In the genomic region with DNA sequence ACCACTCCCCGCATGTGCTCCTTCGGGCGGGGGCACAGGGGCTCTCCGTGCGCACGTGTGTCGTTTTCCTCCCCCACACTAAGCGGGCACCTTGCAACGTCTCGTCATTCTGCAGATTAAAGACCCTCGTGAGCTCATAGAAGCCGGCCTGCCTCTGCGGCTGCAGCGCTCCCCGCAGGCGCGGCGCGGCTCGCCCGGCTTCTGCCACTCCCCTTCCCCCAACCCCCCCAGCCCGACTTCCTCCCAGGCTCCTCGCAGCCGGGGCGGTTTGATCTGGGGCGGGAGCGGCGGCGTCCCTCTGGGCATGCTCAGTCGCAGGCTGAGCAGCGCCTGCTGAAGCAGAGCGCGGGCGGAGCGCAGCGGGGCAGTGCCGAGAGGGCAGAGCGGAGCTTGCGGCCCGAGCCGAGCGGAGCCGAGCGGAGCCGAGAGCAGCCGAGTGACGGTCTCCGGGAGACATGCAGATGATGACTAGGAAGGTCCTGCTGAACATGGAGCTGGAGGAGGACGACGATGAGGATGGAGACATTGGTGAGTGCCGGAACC, we compare ENCODE assay signal across 8 mouse cellular contexts. TPM values are rescaled to one million over a fixed set of nuclear protein-coding genes. Genes with fewer than 3 reads are reported as not detected.
DNase-seq lines count a peak whose midpoint lies in the region; ATAC-seq lines count a peak whose summit lies in the region.

A gene (plus strand): TSS at position 315 of the 543 bp plus-strand sequence.

- H3K4me2 ChIP-seq in lung, embryonic 16.5 days (ENCODE audit: low read depth, low read length) = peak within 1 kb of the TSS; percentile 83

- peaks cover 45% of the 10 kb centered on the region for H3K4me1 ChIP-seq in lung, embryonic 16.5 days (replicated peaks; ENCODE audit: control insufficient read depth, insufficient read depth, low read length)

- no peaks in the 10 kb centered on the region for H3K9me3 ChIP-seq in lung, embryonic 16.5 days (ENCODE audit: control insufficient read depth, low read length)

- peak; percentile 94 for DNase-seq in MEL-GATA-1-ER (ENCODE audit: extremely low read depth, low read depth)
- DNase-seq in cerebellum, adult 8-10 months = peak; percentile 87
- DNase-seq in forelimb bud, embryonic 11.5 days (ENCODE audit: low read depth, low spot score) = peak; percentile 95
- DNase-seq in layer of hippocampus, adult 9-10 months (ENCODE audit: low spot score) = peak; percentile 63
- peak; percentile 82 for DNase-seq in ovary, postnatal 10 days (ENCODE audit: low spot score)
- peak; percentile 94 to 97 for DNase-seq in thymus, postnatal 10 days (ENCODE audit: low spot score in 2 of 2)

- H3K27ac ChIP-seq in lung, embryonic 16.5 days (ENCODE audit: low read length) = peak within 1 kb of the TSS; percentile 96

- peak; percentile 84 to 85 for ATAC-seq in hematopoietic stem cell, adult 5-6 weeks (replicated peaks in 1 of 2; ENCODE audit: insufficient read depth in 1 of 2, low FRiP score in 2 of 2, low TSS enrichment in 1 of 2, low read depth in 1 of 2, poor library complexity in 2 of 2, severe bottlenecking in 2 of 2)
- peak; percentile 98 for ATAC-seq in lung, embryonic 16.5 days (ENCODE audit: low read depth)

- H3K36me3 ChIP-seq in lung, embryonic 16.5 days (ENCODE audit: control insufficient read depth, insufficient read depth, low read length) = no peaks in the 10 kb centered on the region

- WGBS in lung, embryonic 16.5 days = 0% methylated on average over 51 of the region's 51 CpGs

- no peaks in the 10 kb centered on the region for H3K27me3 ChIP-seq in lung, embryonic 16.5 days (ENCODE audit: control insufficient read depth, insufficient read depth, low read depth, low read length)

- peak within 1 kb of the TSS; percentile 96 for H3K9ac ChIP-seq in lung, embryonic 16.5 days (ENCODE audit: low read length)

- peak within 1 kb of the TSS; percentile 86 for H3K4me3 ChIP-seq in lung, embryonic 16.5 days (ENCODE audit: low read length)

RNA-seq across cellular contexts. Expression of the gene that starts here (rescaled TPM):
- 33.6 and 35.1 TPM in 2 replicates for total RNA-seq in hematopoietic stem cell, adult 5-6 weeks (2017)
- 50.8 and 53.2 TPM in 2 replicates for polyA plus RNA-seq in lung, embryonic 16.5 days (2015; fragmentation: Nextera tagmentation; extraction: Ambion mirVana)

Comparison
In these comparisons a context has a peak if more than half of its experiments do, and no peak if none do; other contexts are left out.
1. Peak in every context shown above with its lines: DNase-seq, ATAC-seq, H3K4me3 ChIP-seq and H3K27ac ChIP-seq.